Mouse (Mus musculus) lung, embryonic 16.5 days (tissue): Measurements from ENCODE around the gene Ippk. TPM values are rescaled to one million over a fixed set of nuclear protein-coding genes. Genes with fewer than 3 reads are reported as not detected.

Source experiments
- ATAC-seq: fragments of 200-750 bp; cut with Nextera tagmentation; 2 replicates; pipeline ENCODE4 v1.8.0; 2017; ENCODE audit warnings: low read depth, mild to moderate bottlenecking, moderate library complexity
- H3K27ac ChIP-seq: fragments of 300-500 bp; sonication (generic); 2 replicates; pipeline ENCODE4 v1.5.1; 2014; ENCODE audit warnings: mild to moderate bottlenecking, control low read depth, low read length
- H3K27me3 ChIP-seq: fragments of 300-500 bp; sonication (generic); 2 replicates; pipeline ENCODE4 v1.6.1; 2014; ENCODE audit warnings: low read depth, low read length, mixed read lengths; ENCODE audit not compliant: control insufficient read depth, insufficient read depth
- H3K36me3 ChIP-seq: fragments of 300-500 bp; sonication (generic); 2 replicates; pipeline ENCODE4 v1.6.1; 2014; ENCODE audit warnings: low read length; ENCODE audit not compliant: control insufficient read depth, insufficient read depth
- H3K4me1 ChIP-seq: fragments of 300-500 bp; sonication (generic); replicated peaks from 2 replicates; pipeline ENCODE4 v1.6.1; 2014; ENCODE audit warnings: low read length, mixed read lengths; ENCODE audit not compliant: control insufficient read depth, insufficient read depth
- H3K4me2 ChIP-seq: fragments of 300-500 bp; sonication (generic); 2 replicates; pipeline ENCODE4 v1.6.1; 2014; ENCODE audit warnings: low read depth, low read length, control low read depth
- H3K4me3 ChIP-seq: fragments of 300-500 bp; sonication (generic); 2 replicates; pipeline ENCODE4 v1.5.1; 2014; ENCODE audit warnings: mild to moderate bottlenecking, low read length, control low read depth
- H3K9ac ChIP-seq: fragments of 300-500 bp; sonication (generic); 2 replicates; pipeline ENCODE4 v1.6.1; 2014; ENCODE audit warnings: low read length, control low read depth
- H3K9me3 ChIP-seq: fragments of 300-500 bp; sonication (generic); 2 replicates; pipeline ENCODE4 v1.6.1; 2016; ENCODE audit warnings: low read length; ENCODE audit not compliant: control insufficient read depth
- WGBS: fragments of 180-500 bp; shearing (Covaris S2); extraction: QIAGEN DNeasy Blood & Tissue Kit; methylation state at CpG from one replicate; pipeline ENCODE4 v1.1.7; 2014; 5-methylcytosine and 5-hydroxymethylcytosine counted together
- polyA plus RNA-seq: library from polyadenylated mRNA; unstranded; fragments of >200 nt; fragmentation: Nextera tagmentation; extraction: Ambion mirVana; gene quantifications from 2 replicates; pipeline ENCODE4 v1.2.1, GENCODE M21; 2015

Gene Ippk
- polyA plus RNA-seq, 1 experiment from 2014 or later = 16.2 TPM

GRCm38 (mm10) chr13:49470319-49470718 is 49.3 kb downstream of the Ippk start:
- Histone ChIP-seq H3K4me2 (no peak overlapping the region), H3K9me3 (no peaks in the 10 kb centered on the region), H3K27me3 (no peaks in the 10 kb centered on the region), H3K9ac (no peak overlapping the region), H3K4me1 (peaks cover 17% of the 10 kb centered on the region), H3K36me3 (no peaks in the 10 kb centered on the region), H3K4me3 (no peak overlapping the region), H3K27ac (peak overlapping the region; percentile 90)
- ATAC-seq = no peak
- WGBS = 76% methylated on average over 4 of the region's 4 CpGs

GRCm38 (mm10) chr13:49470806-49471205 is 49.8 kb downstream of the Ippk start:
- peak; percentile 6; the same call in 1 of the 2 replicates for ATAC-seq
- no peaks in the 10 kb centered on the region for H3K27me3 ChIP-seq
- H3K4me2 ChIP-seq = no peak overlapping the region
- H3K4me3 ChIP-seq = no peak overlapping the region
- H3K9me3 ChIP-seq = no peaks in the 10 kb centered on the region
- peak overlapping the region; percentile 90 for H3K27ac ChIP-seq
- WGBS = 46% methylated on average over 4 of the region's 4 CpGs
- H3K4me1 ChIP-seq = peaks cover 17% of the 10 kb centered on the region
- no peaks in the 10 kb centered on the region for H3K36me3 ChIP-seq
- H3K9ac ChIP-seq = no peak overlapping the region

- Histone ChIP-seq H3K4me2 (no peak overlapping the region), H3K4me3 (no peak overlapping the region), H3K27me3 (no peaks in the 10 kb centered on the region), H3K27ac (peak overlapping the region; percentile 90), H3K9me3 (no peaks in the 10 kb centered on the region), H3K4me1 (peaks cover 13% of the 10 kb centered on the region), H3K9ac (no peak overlapping the region), H3K36me3 (no peaks in the 10 kb centered on the region)
- WGBS = 36% methylated on average over 4 of the region's 4 CpGs
- ATAC-seq = peak; percentile 94
Measured at GRCm38 (mm10) chr13:49471981-49472675, 51.1 kb downstream of the Ippk start.

- peak overlapping the region; percentile 90 for H3K27ac ChIP-seq
Measured at GRCm38 (mm10) chr13:49472676-49473005, 51.6 kb downstream of the Ippk start.

GRCm38 (mm10) chr13:49477887-49478286 is 56.8 kb downstream of the Ippk start:
- Histone ChIP-seq H3K27me3 (no peaks in the 10 kb centered on the region), H3K36me3 (no peaks in the 10 kb centered on the region), H3K4me3 (no peak overlapping the region), H3K9me3 (no peaks in the 10 kb centered on the region), H3K27ac (peak overlapping the region; percentile 72), H3K4me1 (peaks cover 16% of the 10 kb centered on the region), H3K4me2 (no peak overlapping the region), H3K9ac (no peak overlapping the region)
- WGBS = 61% methylated on average over 3 of the region's 3 CpGs
- no peak for ATAC-seq

More at GRCm38 (mm10) chr13:49472676-49473005, 51.6 kb downstream of the Ippk start:
- peaks cover 13% of the 10 kb centered on the region for H3K4me1 ChIP-seq
- no peaks in the 10 kb centered on the region for H3K27me3 ChIP-seq
- ATAC-seq = no peak
- H3K9ac ChIP-seq = no peak overlapping the region
- 66% methylated on average over 6 of the region's 6 CpGs for WGBS
- H3K9me3 ChIP-seq = no peaks in the 10 kb centered on the region
- no peak overlapping the region for H3K4me3 ChIP-seq
- H3K4me2 ChIP-seq = no peak overlapping the region
- H3K36me3 ChIP-seq = no peaks in the 10 kb centered on the region

DNA sequence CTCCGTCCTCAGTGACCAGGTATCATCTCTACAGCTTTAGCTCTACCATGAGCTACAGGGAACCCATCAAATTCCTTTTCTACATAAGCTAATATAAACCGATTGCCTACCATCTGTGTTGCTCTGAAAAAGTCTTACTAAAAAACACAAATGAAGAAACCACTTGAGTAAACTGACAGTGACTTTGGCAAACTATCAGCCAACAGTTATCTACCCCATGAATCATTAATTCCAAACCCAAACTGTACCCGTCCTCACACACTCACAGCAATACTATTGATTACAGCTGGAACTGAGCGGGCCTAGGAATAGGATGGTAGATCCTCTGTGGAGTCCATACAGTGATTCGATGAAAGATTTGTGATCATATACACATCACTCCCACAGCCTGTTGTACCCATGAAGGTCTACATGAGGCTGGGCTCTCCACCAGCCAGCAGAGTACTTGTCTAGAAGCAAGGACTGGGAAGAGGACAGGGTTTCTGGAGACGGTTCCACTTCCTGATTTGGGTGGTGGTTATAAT is 57.9 kb downstream of the Ippk start:
- Histone ChIP-seq H3K9me3 (no peaks in the 10 kb centered on the region), H3K27ac (peak overlapping the region; percentile 92), H3K9ac (no peak overlapping the region), H3K4me3 (no peak overlapping the region), H3K36me3 (no peaks in the 10 kb centered on the region), H3K4me1 (peaks cover 16% of the 10 kb centered on the region), H3K27me3 (no peaks in the 10 kb centered on the region), H3K4me2 (no peak overlapping the region)
- 77% methylated on average over 6 of the region's 6 CpGs for WGBS
- ATAC-seq = no peak

GRCm38 (mm10) chr13:49479399-49479798 is 58.4 kb downstream of the Ippk start:
- H3K4me3 ChIP-seq = no peak overlapping the region
- H3K9me3 ChIP-seq = no peaks in the 10 kb centered on the region
- WGBS = 55% methylated on average over 4 of the region's 4 CpGs
- H3K9ac ChIP-seq = no peak overlapping the region
- H3K36me3 ChIP-seq = no peaks in the 10 kb centered on the region
- ATAC-seq = no peak
- H3K27ac ChIP-seq = peak overlapping the region; percentile 92
- H3K4me1 ChIP-seq = peaks cover 16% of the 10 kb centered on the region
- no peaks in the 10 kb centered on the region for H3K27me3 ChIP-seq
- no peak overlapping the region for H3K4me2 ChIP-seq

- ATAC-seq = peak; percentile 99
- Histone ChIP-seq H3K27me3 (no peaks in the 10 kb centered on the region), H3K9ac (no peak overlapping the region), H3K4me2 (no peak overlapping the region), H3K9me3 (no peaks in the 10 kb centered on the region), H3K27ac (peak overlapping the region; percentile 96; the same call in 1 of the 2 replicates), H3K36me3 (no peaks in the 10 kb centered on the region), H3K4me3 (no peak overlapping the region), H3K4me1 (peaks cover 16% of the 10 kb centered on the region)
- WGBS = 33% methylated on average over 2 of the region's 2 CpGs
Measured at GRCm38 (mm10) chr13:49480057-49480456, 59.0 kb downstream of the Ippk start.

DNA sequence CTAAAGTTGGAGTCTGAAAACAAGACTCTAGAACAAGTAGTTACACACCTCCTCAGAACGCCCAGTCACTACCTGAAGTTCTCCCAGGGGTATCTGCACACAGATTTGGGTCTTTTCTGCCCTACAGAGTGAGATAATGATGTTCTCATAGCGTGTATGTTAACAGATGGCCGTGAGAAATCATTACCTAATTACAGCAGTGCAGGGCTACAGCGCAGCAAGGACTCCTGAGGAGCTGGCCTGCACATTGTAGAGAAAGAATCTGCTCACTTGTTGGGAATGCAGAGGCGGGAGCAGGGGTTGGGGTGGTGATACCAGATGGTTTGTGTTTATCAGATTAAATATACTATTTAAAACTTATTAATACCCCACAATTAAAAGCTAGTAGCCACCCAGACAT is 59.5 kb downstream of the Ippk start:
- peak; percentile 65 for ATAC-seq
- Histone ChIP-seq H3K27me3 (no peaks in the 10 kb centered on the region), H3K9ac (peak overlapping the region; percentile 39; the same call in 1 of the 2 replicates), H3K4me3 (no peak overlapping the region), H3K27ac (peak overlapping the region; percentile 96), H3K9me3 (no peaks in the 10 kb centered on the region), H3K4me2 (no peak overlapping the region), H3K36me3 (no peaks in the 10 kb centered on the region), H3K4me1 (peaks cover 18% of the 10 kb centered on the region)
- 52% methylated on average over 5 of the region's 5 CpGs for WGBS
